Mouse (Mus musculus): ENCODE measurements around the gene Cdkl3.
"Not testable (repeated sequence)": the region's sequence is repeated elsewhere in the genome, so short reads cannot be mapped to it uniquely, and the experiment has no call there.

The Cdkl3 gene

GRCm38 (mm10) chr11:52120415-52120814 is 116.4 kb downstream of the Cdkl3 start:
- not testable (repeated sequence) for DNase-seq (ENCODE audit: low spot score in 2 of 2)

GRCm38 (mm10) chr11:52122045-52122444 is 118.0 kb downstream of the Cdkl3 start:
- no peak for DNase-seq (ENCODE audit: low spot score in 2 of 2)

GRCm38 (mm10) chr11:52124468-52124867 is 120.4 kb downstream of the Cdkl3 start:
- no peak for DNase-seq (ENCODE audit: low spot score in 2 of 2)

- DNase-seq (ENCODE audit: low spot score in 2 of 2), result no peak
These were observed 123.1 kb downstream of the Cdkl3 start for GRCm38 (mm10) chr11:52127169-52127568.

- DNase-seq (ENCODE audit: low spot score in 2 of 2), result no peak
These were observed 123.7 kb downstream of the Cdkl3 start for GRCm38 (mm10) chr11:52127760-52128159.

GRCm38 (mm10) chr11:52128316-52129061 is 124.5 kb downstream of the Cdkl3 start:
- no peak for DNase-seq (ENCODE audit: low spot score in 2 of 2)

- DNase-seq (ENCODE audit: low spot score in 2 of 2), result no peak
These were observed 125.2 kb downstream of the Cdkl3 start for GRCm38 (mm10) chr11:52129171-52129570.

- DNase-seq (ENCODE audit: low spot score in 2 of 2), result no peak
These were observed 125.8 kb downstream of the Cdkl3 start for GRCm38 (mm10) chr11:52129621-52130450.

- DNase-seq (ENCODE audit: low spot score in 2 of 2), result no peak
These were observed 126.5 kb downstream of the Cdkl3 start for GRCm38 (mm10) chr11:52130451-52131068.

Data from spleen, postnatal 4 days (tissue).